Mouse (Mus musculus): Measurements from ENCODE around the gene Gatad2b.

DNA sequence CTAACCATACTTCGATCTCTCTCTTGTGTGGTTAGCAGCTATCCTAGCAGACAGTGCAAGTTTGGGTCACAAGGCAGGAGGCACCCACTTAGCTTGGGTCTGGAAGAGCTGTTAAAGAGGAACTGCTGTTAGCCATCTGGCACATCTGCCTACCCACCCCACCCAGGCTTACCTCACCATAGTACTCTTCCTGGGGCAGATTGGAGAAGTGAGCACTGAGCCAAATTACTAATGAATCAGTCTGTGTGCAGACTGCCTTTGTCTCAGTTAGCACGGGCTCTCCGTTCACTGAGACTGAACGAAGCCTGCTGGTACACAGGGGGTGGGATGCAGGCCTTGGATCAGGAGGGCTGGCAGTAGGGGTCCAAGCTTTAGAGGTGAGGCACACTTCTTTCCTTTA lies 90.7 kb downstream of the Gatad2b start:
- TF ChIP-seq CTCF (IDR thresholded peaks at IDR 0.05; ENCODE audit: control insufficient read depth, insufficient read depth, insufficient read length), result no peak
- no peak for TF ChIP-seq FOSL1 (IDR thresholded peaks at IDR 0.05; ENCODE audit: insufficient read depth, low read length, poor library complexity, severe bottlenecking)
- TF ChIP-seq CEBPB (IDR thresholded peaks at IDR 0.05; ENCODE audit: low read depth), result no peak
- no peak for TF ChIP-seq MYOD1 (IDR thresholded peaks at IDR 0.05; ENCODE audit: control insufficient read depth, insufficient read length, low read depth)

Measured in C2C12 (cell line).